Mouse (Mus musculus): ENCODE measurements around the gene Arpp19. TPM values are rescaled to one million over a fixed set of nuclear protein-coding genes. Genes with fewer than 3 reads are reported as not detected.

Arpp19 gene
- polyA plus RNA-seq, 1 experiment from 2014 or later, result 386 TPM

DNA sequence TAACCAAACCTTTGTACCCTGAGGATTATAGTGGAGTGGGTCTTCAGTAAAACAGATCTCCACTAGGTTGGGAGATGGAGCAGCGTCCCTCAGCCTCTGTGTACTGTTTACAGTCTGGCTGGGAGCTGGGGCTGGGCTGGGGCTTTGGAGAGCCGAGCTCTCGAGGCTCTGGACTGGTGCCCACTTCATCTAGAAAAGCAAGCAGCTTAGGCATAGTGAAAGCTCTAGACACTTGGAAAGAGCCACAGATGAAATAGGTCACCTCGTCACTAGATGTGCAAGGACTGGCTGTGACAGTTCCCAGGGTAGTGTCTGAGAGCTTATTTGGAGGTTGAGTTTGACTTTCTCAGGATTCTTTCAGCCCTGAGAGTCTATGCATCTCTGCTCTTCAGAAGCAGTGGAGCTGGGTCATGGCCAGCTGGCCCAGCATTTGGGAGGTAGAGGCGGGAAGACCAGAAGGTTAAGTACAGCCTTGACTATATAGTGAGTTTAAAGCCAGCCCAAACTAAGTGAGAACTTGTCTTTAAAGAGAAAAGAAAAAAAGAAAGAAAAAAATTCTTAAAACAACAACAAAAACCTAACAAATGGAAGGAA, 35.7 kb upstream of the Arpp19 start:
- 81% methylated on average over 5 of the region's 5 CpGs for WGBS

DNA sequence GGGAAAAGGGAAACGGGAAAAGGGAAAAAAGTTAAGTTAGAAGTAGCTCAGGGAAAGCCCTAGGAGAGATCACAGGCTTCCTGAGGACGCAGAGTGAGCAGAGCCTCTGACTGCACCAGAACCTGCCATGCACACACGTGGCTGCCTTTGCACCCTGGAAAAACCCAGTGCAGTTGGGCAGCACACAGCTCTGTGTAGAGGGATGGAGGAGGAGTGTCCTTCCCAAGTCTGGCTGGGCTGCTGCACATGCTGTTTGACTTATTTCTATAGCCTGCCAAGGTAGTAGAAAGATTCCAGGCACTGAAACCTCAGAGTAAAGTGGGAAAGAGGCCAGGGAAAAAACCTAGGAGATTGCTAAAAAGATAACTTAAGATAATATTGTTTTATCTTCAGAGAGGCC, 35.2 kb upstream of the Arpp19 start:
- Histone ChIP-seq H3K9me3 (replicated peaks; ENCODE audit: control insufficient read depth, low read length) (no peaks in the 10 kb centered on the region), H3K27ac (replicated peaks; ENCODE audit: low read depth, low read length) (no peak overlapping the region), H3K4me2 (ENCODE audit: low read depth, low read length) (no peak overlapping the region), H3K27me3 (ENCODE audit: control insufficient read depth, insufficient read depth, low read length) (no peaks in the 10 kb centered on the region), H3K4me3 (ENCODE audit: low read depth, low read length) (no peak overlapping the region), H3K4me1 (ENCODE audit: control insufficient read depth, insufficient read depth, low read length) (no peaks in the 10 kb centered on the region), H3K36me3 (replicated peaks; ENCODE audit: control insufficient read depth, insufficient read depth, low read depth, low read length) (no peaks in the 10 kb centered on the region), H3K9ac (replicated peaks; ENCODE audit: low read length) (no peak overlapping the region)
- DNase-seq (ENCODE audit: low spot score) (no peak), ATAC-seq (replicated peaks; ENCODE audit: insufficient number of reproducible peaks, low FRiP score, low TSS enrichment, low read depth) (no peak)
- 58% methylated on average over 3 of the region's 3 CpGs for WGBS

More for the DNA sequence above, 35.7 kb upstream of the Arpp19 start:
- no peaks in the 10 kb centered on the region for H3K9me3 ChIP-seq (replicated peaks; ENCODE audit: control insufficient read depth, low read length)
- ATAC-seq (replicated peaks; ENCODE audit: insufficient number of reproducible peaks, low FRiP score, low TSS enrichment, low read depth) (no peak), DNase-seq (ENCODE audit: low spot score) (no peak)
- H3K4me1 ChIP-seq (ENCODE audit: control insufficient read depth, insufficient read depth, low read length), result no peaks in the 10 kb centered on the region
- no peaks in the 10 kb centered on the region for H3K36me3 ChIP-seq (replicated peaks; ENCODE audit: control insufficient read depth, insufficient read depth, low read depth, low read length)
- no peak overlapping the region for H3K4me2 ChIP-seq (ENCODE audit: low read depth, low read length)
- no peak overlapping the region for H3K9ac ChIP-seq (replicated peaks; ENCODE audit: low read length)
- H3K27ac ChIP-seq (replicated peaks; ENCODE audit: low read depth, low read length), result no peak overlapping the region
- H3K4me3 ChIP-seq (ENCODE audit: low read depth, low read length), result no peak overlapping the region
- no peaks in the 10 kb centered on the region for H3K27me3 ChIP-seq (ENCODE audit: control insufficient read depth, insufficient read depth, low read length)

DNA sequence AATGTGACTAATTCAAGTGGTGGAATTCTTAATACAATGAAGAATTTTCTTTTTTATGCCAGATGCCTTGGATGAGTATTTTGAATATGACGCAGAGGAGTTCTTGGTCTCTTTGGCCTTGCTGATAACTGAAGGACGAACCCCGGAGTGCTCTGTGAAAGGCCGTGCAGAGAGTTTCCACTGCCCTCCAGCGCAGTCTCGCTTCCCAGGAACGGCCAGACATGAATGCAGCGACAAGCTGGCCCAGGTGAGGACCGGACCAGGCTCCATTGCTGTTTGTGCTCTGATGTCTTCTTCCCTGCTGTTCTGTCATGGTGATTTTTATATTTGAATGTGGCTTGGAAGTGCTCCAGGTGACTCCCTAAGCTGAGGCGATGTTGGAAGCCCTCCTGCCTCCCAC, 33.2 kb upstream of the Arpp19 start:
- no peak for DNase-seq (ENCODE audit: low spot score)
- no peak for ATAC-seq (replicated peaks; ENCODE audit: insufficient number of reproducible peaks, low FRiP score, low TSS enrichment, low read depth)
- WGBS, result 92% methylated on average over 10 of the region's 10 CpGs

DNA sequence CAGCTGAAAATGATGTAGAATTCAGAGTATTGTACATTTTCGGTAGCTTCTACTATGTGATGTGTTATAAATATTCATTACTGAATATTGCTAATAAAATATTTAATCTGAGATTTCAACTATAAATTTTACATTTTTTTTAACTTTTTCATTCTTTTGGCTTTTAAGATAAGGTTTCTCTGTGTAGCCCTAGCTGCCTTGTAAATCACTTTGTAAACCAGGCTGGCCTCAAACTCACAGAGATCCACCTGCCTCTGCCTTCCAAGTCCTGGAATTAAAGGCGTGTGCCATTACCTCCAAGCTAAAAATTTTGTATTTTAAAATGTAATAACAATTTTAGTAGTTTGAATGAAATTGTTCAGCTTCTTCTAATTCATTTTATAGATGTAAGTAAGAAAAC, 20.8 kb upstream of the Arpp19 start:
- H3K4me1 ChIP-seq (ENCODE audit: control insufficient read depth, insufficient read depth, low read length), result no peaks in the 10 kb centered on the region
- no peak overlapping the region for H3K4me3 ChIP-seq (ENCODE audit: low read depth, low read length)
- DNase-seq (ENCODE audit: low spot score) (no peak), ATAC-seq (replicated peaks; ENCODE audit: insufficient number of reproducible peaks, low FRiP score, low TSS enrichment, low read depth) (no peak)
- no peak overlapping the region for H3K4me2 ChIP-seq (ENCODE audit: low read depth, low read length)
- WGBS, result 93% methylated on average over 2 of the region's 2 CpGs
- H3K27ac ChIP-seq (replicated peaks; ENCODE audit: low read depth, low read length), result no peak overlapping the region
- H3K27me3 ChIP-seq (ENCODE audit: control insufficient read depth, insufficient read depth, low read length), result no peaks in the 10 kb centered on the region
- H3K36me3 ChIP-seq (replicated peaks; ENCODE audit: control insufficient read depth, insufficient read depth, low read depth, low read length), result no peaks in the 10 kb centered on the region
- H3K9me3 ChIP-seq (replicated peaks; ENCODE audit: control insufficient read depth, low read length), result no peaks in the 10 kb centered on the region
- no peak overlapping the region for H3K9ac ChIP-seq (replicated peaks; ENCODE audit: low read length)

More for the DNA sequence above, 33.2 kb upstream of the Arpp19 start:
- H3K36me3 ChIP-seq (replicated peaks; ENCODE audit: control insufficient read depth, insufficient read depth, low read depth, low read length), result no peaks in the 10 kb centered on the region
- H3K27me3 ChIP-seq (ENCODE audit: control insufficient read depth, insufficient read depth, low read length), result no peaks in the 10 kb centered on the region
- H3K9me3 ChIP-seq (replicated peaks; ENCODE audit: control insufficient read depth, low read length), result no peaks in the 10 kb centered on the region
- no peak overlapping the region for H3K27ac ChIP-seq (replicated peaks; ENCODE audit: low read depth, low read length)
- no peak overlapping the region for H3K9ac ChIP-seq (replicated peaks; ENCODE audit: low read length)
- H3K4me1 ChIP-seq (ENCODE audit: control insufficient read depth, insufficient read depth, low read length), result no peaks in the 10 kb centered on the region
- no peak overlapping the region for H3K4me2 ChIP-seq (ENCODE audit: low read depth, low read length)
- H3K4me3 ChIP-seq (ENCODE audit: low read depth, low read length), result no peak overlapping the region

GRCm38 (mm10) chr9:75019181-75019580, 18.2 kb upstream of the Arpp19 start:
- Histone ChIP-seq H3K4me1 (ENCODE audit: control insufficient read depth, insufficient read depth, low read length) (no peaks in the 10 kb centered on the region), H3K9me3 (replicated peaks; ENCODE audit: control insufficient read depth, low read length) (no peaks in the 10 kb centered on the region), H3K4me2 (ENCODE audit: low read depth, low read length) (no peak overlapping the region), H3K9ac (replicated peaks; ENCODE audit: low read length) (no peak overlapping the region), H3K4me3 (ENCODE audit: low read depth, low read length) (no peak overlapping the region), H3K36me3 (replicated peaks; ENCODE audit: control insufficient read depth, insufficient read depth, low read depth, low read length) (no peaks in the 10 kb centered on the region), H3K27me3 (ENCODE audit: control insufficient read depth, insufficient read depth, low read length) (no peaks in the 10 kb centered on the region), H3K27ac (replicated peaks; ENCODE audit: low read depth, low read length) (no peak overlapping the region)
- WGBS, result 79% methylated on average over 6 of the region's 6 CpGs
- DNase-seq (ENCODE audit: low spot score) (no peak), ATAC-seq (replicated peaks; ENCODE audit: insufficient number of reproducible peaks, low FRiP score, low TSS enrichment, low read depth) (no peak)

- DNase-seq (ENCODE audit: low spot score), result no peak
- ATAC-seq (replicated peaks; ENCODE audit: insufficient number of reproducible peaks, low FRiP score, low TSS enrichment, low read depth), result no peak
- Histone ChIP-seq H3K4me2 (ENCODE audit: low read depth, low read length) (no peak overlapping the region), H3K27me3 (ENCODE audit: control insufficient read depth, insufficient read depth, low read length) (no peaks in the 10 kb centered on the region), H3K9me3 (replicated peaks; ENCODE audit: control insufficient read depth, low read length) (no peaks in the 10 kb centered on the region), H3K4me3 (ENCODE audit: low read depth, low read length) (no peak overlapping the region), H3K4me1 (ENCODE audit: control insufficient read depth, insufficient read depth, low read length) (no peaks in the 10 kb centered on the region), H3K9ac (replicated peaks; ENCODE audit: low read length) (no peak overlapping the region), H3K36me3 (replicated peaks; ENCODE audit: control insufficient read depth, insufficient read depth, low read depth, low read length) (no peaks in the 10 kb centered on the region), H3K27ac (replicated peaks; ENCODE audit: low read depth, low read length) (no peak overlapping the region)
- WGBS, result 75% methylated on average over 3 of the region's 3 CpGs
Measured at GRCm38 (mm10) chr9:75019592-75019991, 17.8 kb upstream of the Arpp19 start.

DNA sequence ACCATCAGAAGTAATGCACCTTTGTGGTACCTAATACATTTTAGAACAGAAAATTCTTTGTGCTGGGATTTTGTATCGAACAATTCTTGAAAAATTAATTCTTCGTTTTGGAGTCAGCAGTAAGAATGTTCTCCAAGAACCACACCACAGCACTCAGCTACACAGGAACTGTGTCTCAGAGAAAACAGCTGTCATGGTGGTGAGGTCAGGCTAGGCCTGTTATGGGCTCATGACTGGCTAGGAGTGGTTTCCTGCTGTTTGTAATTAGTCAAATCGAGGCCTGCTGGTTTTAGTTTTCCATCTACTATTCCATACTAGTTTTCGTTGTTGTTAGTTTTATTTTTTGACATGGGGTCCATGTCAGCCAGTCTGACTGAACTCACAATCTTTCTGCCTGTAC, 16.9 kb upstream of the Arpp19 start:
- no peaks in the 10 kb centered on the region for H3K36me3 ChIP-seq (replicated peaks; ENCODE audit: control insufficient read depth, insufficient read depth, low read depth, low read length)
- no peak overlapping the region for H3K9ac ChIP-seq (replicated peaks; ENCODE audit: low read length)
- H3K27me3 ChIP-seq (ENCODE audit: control insufficient read depth, insufficient read depth, low read length), result no peaks in the 10 kb centered on the region
- no peak overlapping the region for H3K27ac ChIP-seq (replicated peaks; ENCODE audit: low read depth, low read length)
- DNase-seq (ENCODE audit: low spot score) (peak; percentile 47), ATAC-seq (replicated peaks; ENCODE audit: insufficient number of reproducible peaks, low FRiP score, low TSS enrichment, low read depth) (no peak)
- no peaks in the 10 kb centered on the region for H3K4me1 ChIP-seq (ENCODE audit: control insufficient read depth, insufficient read depth, low read length)
- H3K9me3 ChIP-seq (replicated peaks; ENCODE audit: control insufficient read depth, low read length), result no peaks in the 10 kb centered on the region
- WGBS, result 52% methylated on average over 4 of the region's 4 CpGs
- H3K4me2 ChIP-seq (ENCODE audit: low read depth, low read length), result no peak overlapping the region
- H3K4me3 ChIP-seq (ENCODE audit: low read depth, low read length), result no peak overlapping the region

GRCm38 (mm10) chr9:75022546-75022945, 14.9 kb upstream of the Arpp19 start:
- no peak overlapping the region for H3K9ac ChIP-seq (replicated peaks; ENCODE audit: low read length)
- no peak for ATAC-seq (replicated peaks; ENCODE audit: insufficient number of reproducible peaks, low FRiP score, low TSS enrichment, low read depth)
- WGBS, result 86% methylated on average over 7 of the region's 7 CpGs

More at GRCm38 (mm10) chr9:75022546-75022945, 14.9 kb upstream of the Arpp19 start:
- Histone ChIP-seq H3K4me2 (ENCODE audit: low read depth, low read length) (no peak overlapping the region), H3K4me3 (ENCODE audit: low read depth, low read length) (no peak overlapping the region), H3K9me3 (replicated peaks; ENCODE audit: control insufficient read depth, low read length) (no peaks in the 10 kb centered on the region), H3K27me3 (ENCODE audit: control insufficient read depth, insufficient read depth, low read length) (no peaks in the 10 kb centered on the region), H3K4me1 (ENCODE audit: control insufficient read depth, insufficient read depth, low read length) (no peaks in the 10 kb centered on the region), H3K27ac (replicated peaks; ENCODE audit: low read depth, low read length) (no peak overlapping the region), H3K36me3 (replicated peaks; ENCODE audit: control insufficient read depth, insufficient read depth, low read depth, low read length) (no peaks in the 10 kb centered on the region)
- no peak for DNase-seq (ENCODE audit: low spot score)
